Mouse (Mus musculus) limb, embryonic 11.5 days (tissue): ENCODE data around the gene Sipa1l3. TPM values are rescaled to one million over a fixed set of nuclear protein-coding genes. Genes with fewer than 3 reads are reported as not detected.

ENCODE experiments used
- ATAC-seq: fragments of 200-750 bp; cut with Nextera tagmentation; 2 replicates; pipeline ENCODE4 v1.8.0; 2017; ENCODE audit warnings: low read depth; ENCODE audit not compliant: insufficient number of reproducible peaks, low FRiP score, low TSS enrichment
- DNase-seq: peaks from one replicate; pipeline ENCODE4 v3.0.0-alpha.2; 2015; ENCODE audit warnings: low spot score
- H3K27ac ChIP-seq: fragments of 300-500 bp; sonication (generic); replicated peaks from 2 replicates; pipeline ENCODE4 v1.5.1; 2014; ENCODE audit warnings: low read depth, mild to moderate bottlenecking, low read length
- H3K27me3 ChIP-seq: fragments of 300-500 bp; sonication (generic); 2 replicates; pipeline ENCODE4 v1.6.1; 2014; ENCODE audit warnings: mild to moderate bottlenecking, low read length, mixed read lengths; ENCODE audit not compliant: control insufficient read depth, insufficient read depth
- H3K36me3 ChIP-seq: fragments of 300-500 bp; sonication (generic); 2 replicates; pipeline ENCODE4 v1.6.1; 2014; ENCODE audit warnings: mild to moderate bottlenecking, low read length, moderate library complexity, mixed read lengths; ENCODE audit not compliant: control insufficient read depth, insufficient read depth
- H3K4me1 ChIP-seq: fragments of 300-500 bp; sonication (generic); 2 replicates; pipeline ENCODE4 v1.6.1; 2014; ENCODE audit warnings: low read length, mixed read lengths; ENCODE audit not compliant: control insufficient read depth, insufficient read depth
- H3K4me2 ChIP-seq: fragments of 300-500 bp; sonication (generic); 2 replicates; pipeline ENCODE4 v1.6.1; 2014; ENCODE audit warnings: low read depth, mild to moderate bottlenecking, moderate library complexity; ENCODE audit not compliant: severe bottlenecking
- H3K4me3 ChIP-seq: fragments of 300-500 bp; sonication (generic); 2 replicates; pipeline ENCODE4 v1.5.1; 2014; ENCODE audit warnings: low read depth, low read length
- H3K9ac ChIP-seq: fragments of 300-500 bp; sonication (generic); 2 replicates; pipeline ENCODE4 v1.6.1; 2014; ENCODE audit warnings: mild to moderate bottlenecking, low read length
- H3K9me3 ChIP-seq: fragments of 300-500 bp; sonication (generic); 2 replicates; pipeline ENCODE4 v1.6.1; 2016; ENCODE audit warnings: low read length; ENCODE audit not compliant: control insufficient read depth
- WGBS: fragments of 180-500 bp; shearing (Covaris S2); extraction: QIAGEN DNeasy Blood & Tissue Kit; methylation state at CpG from one replicate; pipeline ENCODE4 v1.1.7; 2014; 5-methylcytosine and 5-hydroxymethylcytosine counted together
- polyA plus RNA-seq: library from polyadenylated mRNA; unstranded; fragments of >200 nt; fragmentation: Nextera tagmentation; extraction: Ambion mirVana; gene quantifications from 2 replicates; pipeline ENCODE4 v1.2.1, GENCODE M21; 2014

Sipa1l3 gene
- polyA plus RNA-seq, 1 experiment from 2014 or later: 12.1 TPM

DNA sequence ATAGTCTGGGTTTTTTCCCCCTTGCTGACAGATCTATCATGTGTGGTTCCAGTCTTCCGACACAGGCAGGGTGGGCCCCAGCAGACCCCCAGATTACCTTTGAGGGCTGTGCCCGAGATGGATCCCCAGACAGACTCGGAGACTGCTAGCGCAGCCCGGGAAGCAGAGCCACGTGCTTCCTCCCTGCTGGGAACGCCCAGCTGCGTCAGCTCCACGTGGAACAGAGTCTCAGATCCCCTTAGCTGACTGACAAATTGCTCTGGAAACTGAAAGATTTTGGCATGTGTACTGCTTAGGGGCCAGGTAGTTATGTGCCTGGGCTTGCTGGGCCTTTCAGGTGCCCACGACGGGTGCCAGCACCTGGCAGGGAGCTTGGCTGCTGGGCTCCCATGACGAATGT is 176.7 kb downstream of the Sipa1l3 start:
- no peak overlapping the region for H3K9ac ChIP-seq
- WGBS: 72% methylated on average over 12 of the region's 12 CpGs

DNA sequence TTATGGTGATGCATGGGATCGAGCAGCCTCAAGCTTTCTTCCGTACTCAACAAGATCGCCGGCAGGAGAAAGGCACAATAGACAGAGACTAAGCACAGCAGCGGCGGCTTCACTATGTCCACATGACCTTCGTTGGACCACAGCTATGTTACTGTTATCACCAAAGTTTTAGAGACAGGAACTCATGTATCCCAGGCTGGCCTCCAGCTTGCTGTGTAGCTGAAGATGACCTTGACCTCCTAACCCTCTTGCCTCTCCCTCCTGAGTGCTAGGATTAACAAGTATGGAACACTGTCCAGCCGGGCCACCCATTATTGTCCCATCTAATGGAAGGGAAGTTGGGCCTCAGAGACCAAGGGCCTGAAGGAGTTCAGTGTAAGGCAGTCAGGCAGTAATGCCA is 177.6 kb downstream of the Sipa1l3 start:
- Histone ChIP-seq H3K36me3 (no peaks in the 10 kb centered on the region), H3K27me3 (no peaks in the 10 kb centered on the region), H3K27ac (no peak overlapping the region), H3K9ac (no peak overlapping the region), H3K4me1 (no peaks in the 10 kb centered on the region), H3K9me3 (no peaks in the 10 kb centered on the region), H3K4me2 (no peak overlapping the region), H3K4me3 (no peak overlapping the region)
- ATAC-seq (no peak), DNase-seq (no peak)
- 93% methylated on average over 8 of the region's 8 CpGs for WGBS

More for the DNA sequence above, 176.7 kb downstream of the Sipa1l3 start:
- Histone ChIP-seq H3K4me2 (no peak overlapping the region), H3K4me3 (no peak overlapping the region), H3K9me3 (no peaks in the 10 kb centered on the region), H3K27ac (no peak overlapping the region), H3K36me3 (no peaks in the 10 kb centered on the region), H3K4me1 (no peaks in the 10 kb centered on the region), H3K27me3 (no peaks in the 10 kb centered on the region)
- DNase-seq (no peak), ATAC-seq (no peak)

DNA sequence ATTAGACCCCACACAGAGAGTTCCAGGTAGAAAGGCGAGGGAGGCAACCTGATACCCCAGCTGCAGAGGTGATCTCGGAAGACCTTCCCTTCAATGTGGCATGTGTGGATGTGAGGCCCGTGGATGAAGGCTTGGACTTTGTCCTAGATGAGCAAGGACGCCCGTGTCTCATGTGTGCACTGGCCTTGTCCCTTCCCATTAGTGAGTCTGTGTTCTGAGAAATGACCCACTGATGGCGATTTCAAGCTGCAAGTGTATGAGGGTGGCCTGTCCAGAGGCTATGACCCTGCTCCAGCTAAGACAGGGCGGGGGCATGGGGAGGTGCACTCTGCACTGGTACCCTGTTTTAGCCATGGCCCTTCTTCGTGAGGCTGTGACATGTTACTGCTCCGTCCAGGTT is 178.2 kb downstream of the Sipa1l3 start:
- ATAC-seq (no peak), DNase-seq (no peak)
- Histone ChIP-seq H3K9me3 (no peaks in the 10 kb centered on the region), H3K27me3 (no peaks in the 10 kb centered on the region), H3K27ac (no peak overlapping the region), H3K4me3 (no peak overlapping the region), H3K4me1 (no peaks in the 10 kb centered on the region), H3K36me3 (no peaks in the 10 kb centered on the region), H3K9ac (no peak overlapping the region), H3K4me2 (no peak overlapping the region)
- WGBS: 86% methylated on average over 9 of the region's 9 CpGs

DNA sequence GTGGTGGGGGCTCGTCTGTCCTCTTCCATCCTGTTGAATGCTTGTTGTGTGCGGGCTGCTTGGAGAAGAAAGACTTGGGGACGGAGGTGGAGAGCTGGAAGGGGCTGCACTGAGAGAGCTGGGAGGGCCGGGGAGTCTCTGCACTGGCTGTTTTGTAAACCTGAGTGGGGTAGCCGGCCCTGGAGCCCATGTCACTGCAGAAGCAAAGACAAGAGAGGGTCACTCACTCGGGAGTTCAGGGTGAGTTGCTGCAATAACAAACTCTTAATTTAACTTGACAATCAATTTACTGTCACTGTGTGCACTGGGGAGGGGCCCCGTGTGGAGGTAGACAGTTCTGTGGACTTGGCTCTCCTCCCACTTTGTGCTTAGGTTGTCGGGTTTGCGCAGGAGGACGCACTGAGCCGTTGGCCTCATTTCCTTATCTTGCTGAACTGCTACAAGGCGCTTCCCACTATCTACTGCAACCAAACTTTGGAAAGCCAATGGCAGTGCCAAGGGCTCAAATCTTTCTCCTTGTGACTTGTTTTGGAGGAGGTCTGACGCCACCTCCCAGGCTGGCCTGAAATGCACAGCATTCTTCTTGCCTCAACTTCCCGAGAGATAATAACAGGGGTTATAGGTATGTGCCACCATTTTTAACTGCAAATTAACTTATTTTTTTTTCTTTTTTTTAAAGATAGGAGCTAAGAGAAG is 179.3 kb downstream of the Sipa1l3 start:
- Histone ChIP-seq H3K4me3 (no peak overlapping the region), H3K27ac (no peak overlapping the region), H3K4me2 (no peak overlapping the region), H3K4me1 (no peaks in the 10 kb centered on the region), H3K27me3 (no peaks in the 10 kb centered on the region), H3K9ac (no peak overlapping the region), H3K9me3 (no peaks in the 10 kb centered on the region), H3K36me3 (no peaks in the 10 kb centered on the region)
- DNase-seq (no peak), ATAC-seq (no peak)
- 76% methylated on average over 14 of the region's 14 CpGs for WGBS

DNA sequence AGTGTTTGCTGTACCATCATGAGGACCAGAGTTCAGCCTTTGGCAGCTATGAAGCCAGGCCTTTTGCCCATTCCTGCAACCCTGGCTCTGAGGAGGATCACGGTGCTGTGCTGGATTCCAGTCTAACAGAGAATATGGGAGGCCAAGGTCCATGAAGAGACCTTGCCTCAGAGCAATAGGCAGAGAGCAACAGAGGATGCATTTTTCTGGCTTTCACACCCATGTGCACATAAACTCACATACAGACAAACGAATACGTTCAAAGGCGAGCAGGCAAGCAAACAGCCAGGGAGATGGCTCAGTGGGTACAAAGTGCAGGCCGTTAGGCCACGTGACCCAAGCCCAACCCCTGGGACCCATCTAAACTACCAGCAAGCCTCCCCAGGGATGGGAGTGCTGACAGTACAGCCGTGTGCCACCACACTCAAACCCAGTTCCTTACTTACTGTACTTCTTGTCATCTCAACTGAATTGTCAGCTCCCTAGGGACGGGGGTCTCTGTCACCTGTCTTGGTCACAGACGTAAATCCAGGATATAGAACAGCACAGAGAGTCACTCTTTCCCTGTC is 180.0 kb downstream of the Sipa1l3 start:
- no peak for ATAC-seq
- 86% methylated on average over 9 of the region's 9 CpGs for WGBS
- no peaks in the 10 kb centered on the region for H3K27me3 ChIP-seq

DNA sequence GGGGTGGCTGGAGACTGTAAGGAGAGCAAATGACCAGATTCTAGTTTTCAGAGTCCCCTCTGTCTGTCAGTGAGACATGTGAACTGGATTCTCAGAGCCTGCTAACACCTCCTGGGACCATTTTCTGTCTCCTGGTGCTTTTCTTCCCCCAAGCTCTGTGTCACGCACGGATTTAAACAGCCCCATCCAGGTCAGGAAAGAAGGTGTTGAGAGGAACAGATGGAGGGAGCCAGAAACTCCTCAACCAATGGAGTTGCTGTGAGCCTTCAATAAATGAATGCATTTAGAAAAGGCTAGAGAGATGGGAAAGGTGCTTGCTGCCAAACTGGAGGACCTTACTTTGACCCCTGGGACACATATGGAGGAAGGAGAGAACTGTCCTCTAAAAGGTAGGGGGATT is 180.7 kb downstream of the Sipa1l3 start:
- H3K4me1 ChIP-seq: no peaks in the 10 kb centered on the region
- H3K9me3 ChIP-seq: no peaks in the 10 kb centered on the region
- no peak overlapping the region for H3K27ac ChIP-seq
- 88% methylated on average over 2 of the region's 2 CpGs for WGBS
- ATAC-seq: no peak
- DNase-seq: no peak
- H3K4me3 ChIP-seq: no peak overlapping the region
- no peaks in the 10 kb centered on the region for H3K27me3 ChIP-seq
- H3K4me2 ChIP-seq: no peak overlapping the region
- H3K9ac ChIP-seq: no peak overlapping the region
- no peaks in the 10 kb centered on the region for H3K36me3 ChIP-seq

More for the DNA sequence above, 180.0 kb downstream of the Sipa1l3 start:
- Histone ChIP-seq H3K36me3 (no peaks in the 10 kb centered on the region), H3K9me3 (no peaks in the 10 kb centered on the region), H3K4me3 (no peak overlapping the region), H3K4me1 (no peaks in the 10 kb centered on the region), H3K27ac (no peak overlapping the region), H3K4me2 (no peak overlapping the region), H3K9ac (no peak overlapping the region)
- DNase-seq: no peak

DNA sequence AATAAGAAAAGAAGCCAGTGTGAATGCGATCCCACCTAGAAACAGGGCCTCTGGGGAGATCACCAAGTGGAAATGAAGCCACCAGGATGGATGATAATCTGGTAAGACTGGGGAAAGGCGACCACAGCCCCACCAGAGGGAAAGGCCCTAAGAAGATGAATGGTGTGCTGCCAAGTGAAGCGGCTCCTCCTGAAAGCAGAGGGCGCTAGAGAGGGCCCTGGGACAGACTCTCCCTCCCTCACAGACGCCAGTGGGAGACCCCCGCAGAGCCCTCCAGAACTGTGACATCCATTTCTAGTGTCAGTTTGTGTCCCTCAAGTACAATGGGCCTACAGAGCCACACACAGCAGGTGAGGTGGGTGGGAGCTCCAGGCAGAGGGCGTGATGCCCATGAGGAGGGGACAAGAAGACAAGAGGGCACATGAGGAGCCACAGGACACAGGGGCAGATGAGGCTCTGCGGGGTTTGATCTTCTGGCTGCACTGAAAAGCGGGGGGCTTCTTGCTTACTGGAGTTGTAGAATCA is 181.6 kb downstream of the Sipa1l3 start:
- ATAC-seq (no peak), DNase-seq (no peak)
- no peaks in the 10 kb centered on the region for H3K4me1 ChIP-seq
- H3K4me3 ChIP-seq: no peak overlapping the region
- WGBS: 71% methylated on average over 9 of the region's 9 CpGs
- no peaks in the 10 kb centered on the region for H3K9me3 ChIP-seq
- no peaks in the 10 kb centered on the region for H3K36me3 ChIP-seq
- no peak overlapping the region for H3K27ac ChIP-seq
- H3K27me3 ChIP-seq: no peaks in the 10 kb centered on the region
- no peak overlapping the region for H3K4me2 ChIP-seq
- H3K9ac ChIP-seq: no peak overlapping the region

DNA sequence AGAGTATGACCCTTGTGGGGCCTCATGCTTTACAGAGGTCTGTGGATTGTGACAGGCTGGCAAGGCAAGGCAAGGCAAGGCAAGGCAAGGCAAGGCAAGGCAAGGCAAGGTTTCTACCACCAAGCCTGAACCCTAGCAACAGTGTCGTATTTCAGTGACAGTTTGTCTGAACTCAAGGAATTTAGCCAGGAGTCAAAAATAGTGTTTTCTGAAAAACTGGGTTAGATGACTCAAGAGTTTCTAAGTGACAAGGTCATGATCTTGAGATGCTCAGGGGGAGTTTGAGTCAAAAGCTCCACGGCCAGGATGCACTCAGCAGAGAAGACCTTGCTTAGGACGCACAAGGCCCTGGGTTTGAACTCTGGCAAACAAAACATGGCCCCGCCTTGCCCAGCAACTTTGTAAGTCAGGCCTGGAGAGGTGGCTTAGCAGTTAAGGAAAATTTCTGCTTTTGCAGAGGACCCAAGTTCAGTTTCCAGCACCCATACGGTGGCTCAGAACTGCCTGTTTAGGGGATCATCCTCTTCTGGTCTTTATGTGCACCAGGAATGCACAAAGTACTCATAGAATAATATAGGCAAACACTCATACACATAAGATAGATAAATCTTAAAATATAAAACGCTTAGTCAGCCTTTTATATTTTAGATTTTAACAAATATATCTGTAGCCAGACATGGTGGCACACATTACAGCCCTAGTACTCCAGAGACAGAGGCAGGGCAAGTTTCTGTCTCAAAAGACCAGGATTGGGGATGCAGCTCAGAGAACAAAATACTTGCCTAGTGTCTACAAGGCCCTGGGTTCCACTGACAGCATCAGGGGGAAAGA is 182.4 kb downstream of the Sipa1l3 start:
- Histone ChIP-seq H3K4me3 (no peak overlapping the region), H3K4me1 (no peaks in the 10 kb centered on the region), H3K4me2 (no peak overlapping the region), H3K9me3 (no peaks in the 10 kb centered on the region), H3K9ac (no peak overlapping the region), H3K27me3 (no peaks in the 10 kb centered on the region), H3K27ac (no peak overlapping the region), H3K36me3 (no peaks in the 10 kb centered on the region)
- WGBS: 87% methylated on average over 6 of the region's 6 CpGs
- no peak for DNase-seq
- no peak for ATAC-seq
